Mouse (Mus musculus) testis, adult 2 months (tissue): ENCODE data around the gene Mtmr4. TPM values are rescaled to one million over a fixed set of nuclear protein-coding genes. Genes with fewer than 3 reads are reported as not detected.

ENCODE experiments used
- H3K27ac ChIP-seq: fragments of 200-500 bp; 2 replicates; pipeline ENCODE4 v1.5.1; 2012; ENCODE audit warnings: low read depth, low read length; ENCODE audit not compliant: control insufficient read depth, insufficient read depth
- H3K27me3 ChIP-seq: fragments of 200-500 bp; 2 replicates; pipeline ENCODE4 v1.6.1; 2012; ENCODE audit warnings: mild to moderate bottlenecking, low read length, moderate library complexity; ENCODE audit not compliant: control insufficient read depth, insufficient read depth
- H3K36me3 ChIP-seq: fragments of 200-500 bp; 2 replicates; pipeline ENCODE4 v1.6.1; 2012; ENCODE audit warnings: mild to moderate bottlenecking, low read length; ENCODE audit not compliant: control insufficient read depth, insufficient read depth
- H3K4me1 ChIP-seq: fragments of 200-500 bp; 2 replicates; pipeline ENCODE4 v1.6.1; 2012; ENCODE audit warnings: low read length; ENCODE audit not compliant: control insufficient read depth, insufficient read depth
- H3K4me3 ChIP-seq: fragments of 200-500 bp; 2 replicates; pipeline ENCODE4 v1.5.1; 2012; ENCODE audit warnings: low read depth, mild to moderate bottlenecking, low read length, moderate library complexity, mixed read lengths; ENCODE audit not compliant: control insufficient read depth
- CTCF ChIP-seq: fragments of 200-500 bp; IDR thresholded peaks from 2 replicates; pipeline ENCODE4 v1.5.1; 2012; ENCODE audit warnings: low read depth, mild to moderate bottlenecking, inconsistent platforms, low read length, moderate library complexity; ENCODE audit not compliant: control insufficient read depth, insufficient read depth, insufficient replicate concordance
- POLR2A ChIP-seq: fragments of 200-500 bp; IDR thresholded peaks from 2 replicates; pipeline ENCODE4 v1.6.1; 2012; ENCODE audit warnings: low read depth, mild to moderate bottlenecking, inconsistent platforms, low read length, moderate library complexity; ENCODE audit not compliant: control insufficient read depth
- polyA plus RNA-seq: library from polyadenylated mRNA; depleted of rRNA; stranded (reverse); fragments of >200 nt; gene quantifications from 2 replicates; pipeline ENCODE4 v1.2.3, GENCODE M21; 2012

Gene Mtmr4
- polyA plus RNA-seq, 1 experiment = 33.6 TPM

DNA sequence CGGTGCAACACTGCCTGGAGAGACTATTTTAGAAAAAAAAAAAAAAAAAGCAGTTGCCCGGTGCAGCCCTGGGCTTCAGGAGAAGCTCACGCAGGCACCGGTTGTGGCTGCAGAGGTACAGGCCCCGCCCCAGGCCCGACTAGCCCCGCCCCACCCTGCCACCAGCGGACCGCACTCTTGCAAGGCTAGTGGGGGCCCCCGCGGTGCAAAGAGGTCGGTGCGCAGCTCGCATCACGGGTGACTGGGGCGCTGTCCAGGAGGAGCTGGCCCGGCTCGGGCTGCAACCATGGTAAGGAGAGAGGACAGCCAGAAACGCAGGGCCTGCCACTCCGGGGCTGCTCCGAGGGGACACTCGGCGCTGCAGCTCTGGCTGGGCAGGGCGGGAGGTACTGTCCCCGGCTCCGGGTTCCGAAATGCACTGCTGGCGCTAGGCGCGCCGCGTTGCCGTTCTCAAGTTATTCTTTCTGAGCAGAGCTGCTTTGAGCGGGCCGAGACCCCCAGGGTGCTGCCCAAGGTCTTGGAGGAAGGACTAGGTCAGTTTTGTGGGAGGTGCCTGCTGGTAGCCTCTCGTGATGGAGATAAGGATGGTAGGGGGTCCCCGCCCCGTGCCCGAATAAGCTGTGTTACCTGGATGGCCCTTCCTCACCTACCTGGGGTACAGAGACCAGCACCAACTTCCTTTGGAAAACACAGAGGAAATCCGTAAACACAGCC is 13.6 kb upstream of the Mtmr4 start:
- peaks cover 2% of the 10 kb centered on the region for H3K4me1 ChIP-seq
- H3K27ac ChIP-seq = peak overlapping the region; percentile 12; the same call in 1 of the 2 replicates
- H3K36me3 ChIP-seq = no peaks in the 10 kb centered on the region
- no peaks in the 10 kb centered on the region for H3K27me3 ChIP-seq
- H3K4me3 ChIP-seq = peak overlapping the region; percentile 67
- no peak for TF ChIP-seq CTCF
- no peak for TF ChIP-seq POLR2A

DNA sequence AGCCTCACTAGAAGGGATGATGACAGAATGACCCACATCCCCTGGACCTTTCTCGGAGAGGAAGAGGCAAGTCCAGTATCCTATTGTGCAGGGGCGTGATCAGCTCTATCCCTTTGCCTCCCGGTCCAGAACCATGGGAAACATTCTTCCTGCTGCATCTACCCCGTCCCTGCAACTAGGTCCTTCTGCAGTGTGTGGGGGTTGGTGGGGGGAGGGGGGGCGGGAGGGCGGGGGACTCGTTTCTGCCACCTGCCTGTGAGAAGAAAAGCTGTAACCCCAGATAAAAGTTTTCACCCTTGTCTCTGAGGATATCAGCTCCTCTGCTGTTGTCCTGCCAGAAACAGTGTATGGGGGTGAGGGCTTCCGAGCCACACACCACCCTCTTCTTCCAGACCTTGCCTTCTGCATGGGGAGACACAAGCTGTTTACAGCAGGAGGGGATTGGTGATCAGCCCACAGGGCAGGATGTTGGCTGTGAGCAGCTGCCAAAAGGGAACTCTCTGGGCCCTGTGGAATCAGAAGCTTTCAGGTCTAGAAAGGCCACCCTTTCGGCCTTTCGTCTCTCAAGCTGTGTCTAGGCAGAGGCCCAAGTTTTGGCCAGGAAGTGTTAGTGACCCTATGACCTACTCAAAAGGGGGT is 12.9 kb upstream of the Mtmr4 start:
- Histone ChIP-seq H3K27me3 (no peaks in the 10 kb centered on the region), H3K36me3 (no peaks in the 10 kb centered on the region), H3K27ac (no peak overlapping the region), H3K4me1 (peaks cover 2% of the 10 kb centered on the region), H3K4me3 (peak overlapping the region; percentile 67)
- TF ChIP-seq POLR2A (no peak), CTCF (no peak)

DNA sequence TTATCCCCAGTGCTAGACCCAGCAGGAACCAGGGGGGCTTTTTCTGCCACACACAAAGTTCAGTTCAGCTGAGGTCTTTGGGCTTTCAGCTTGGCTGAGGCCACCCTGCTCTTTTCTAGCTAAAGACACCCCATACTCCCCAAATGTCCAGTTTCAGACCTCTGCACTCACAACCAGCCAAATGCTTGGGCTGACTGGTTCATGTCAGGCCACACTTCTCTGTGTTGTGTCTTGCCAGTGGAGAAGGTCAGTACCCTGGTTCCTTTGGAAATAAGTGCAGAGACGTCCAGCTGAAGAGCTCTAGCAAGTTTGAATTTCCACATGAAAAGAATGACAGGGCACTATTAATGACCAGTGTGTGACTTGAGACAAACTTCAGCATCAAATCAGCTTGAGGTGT is 12.2 kb upstream of the Mtmr4 start:
- peaks cover 2% of the 10 kb centered on the region for H3K4me1 ChIP-seq
- H3K36me3 ChIP-seq = no peaks in the 10 kb centered on the region
- no peak overlapping the region for H3K27ac ChIP-seq
- H3K4me3 ChIP-seq = no peak overlapping the region
- no peaks in the 10 kb centered on the region for H3K27me3 ChIP-seq
- TF ChIP-seq POLR2A (no peak), CTCF (no peak)

DNA sequence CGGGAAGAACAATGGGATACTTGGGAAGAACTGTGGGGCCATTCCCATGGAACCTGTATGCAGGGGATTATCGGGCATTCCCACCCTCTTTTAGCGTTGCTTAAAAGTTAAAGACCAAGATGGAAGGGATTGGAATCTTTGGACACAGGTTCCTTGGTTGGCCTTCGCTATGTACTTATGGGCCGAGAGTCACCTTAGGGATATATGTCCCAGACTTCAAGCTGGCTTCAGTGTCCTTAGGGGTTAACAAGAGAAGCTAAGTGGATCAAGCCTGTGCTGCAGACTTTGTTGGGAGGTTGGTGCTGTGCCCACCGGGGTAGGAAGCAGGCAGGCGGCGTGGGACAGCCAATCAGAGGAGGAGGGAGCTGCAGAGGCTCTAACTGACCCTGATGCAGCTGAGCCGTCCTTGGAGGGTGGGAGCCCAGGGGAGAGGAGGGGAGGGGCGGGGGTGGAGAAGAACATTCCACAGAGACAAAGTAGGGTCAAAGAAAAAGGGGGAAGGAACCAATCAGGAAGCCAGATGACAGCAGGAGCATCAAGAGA is 11.3 kb upstream of the Mtmr4 start:
- Histone ChIP-seq H3K36me3 (no peaks in the 10 kb centered on the region), H3K27me3 (no peaks in the 10 kb centered on the region), H3K4me1 (peaks cover 2% of the 10 kb centered on the region), H3K27ac (no peak overlapping the region), H3K4me3 (no peak overlapping the region)
- TF ChIP-seq CTCF (no peak), POLR2A (no peak)

GRCm38 (mm10) chr11:87581161-87581865 is 10.6 kb upstream of the Mtmr4 start:
- TF ChIP-seq POLR2A = no peak
- TF ChIP-seq CTCF = no peak
- Histone ChIP-seq H3K4me1 (peaks cover 2% of the 10 kb centered on the region), H3K27ac (no peak overlapping the region), H3K36me3 (no peaks in the 10 kb centered on the region), H3K27me3 (no peaks in the 10 kb centered on the region), H3K4me3 (no peak overlapping the region)

- peaks cover 2% of the 10 kb centered on the region for H3K4me1 ChIP-seq
- H3K4me3 ChIP-seq = no peak overlapping the region
- H3K27me3 ChIP-seq = no peaks in the 10 kb centered on the region
- no peak overlapping the region for H3K27ac ChIP-seq
- no peaks in the 10 kb centered on the region for H3K36me3 ChIP-seq
- no peak for TF ChIP-seq POLR2A
- TF ChIP-seq CTCF = no peak
Observed at GRCm38 (mm10) chr11:87581933-87582710, 9.8 kb upstream of the Mtmr4 start.
